Mouse (Mus musculus) testis, adult 2 months (tissue): Measurements from ENCODE around the gene Noct. TPM values are rescaled to one million over a fixed set of nuclear protein-coding genes. Genes with fewer than 3 reads are reported as not detected.
A peak's percentile ranks its signal among the peaks of the same experiment; 100 is the strongest.

Experiments
- H3K27ac ChIP-seq: fragments of 200-500 bp; 2 replicates; pipeline ENCODE4 v1.5.1; 2012; ENCODE audit warnings: low read depth, low read length; ENCODE audit not compliant: control insufficient read depth, insufficient read depth
- H3K27me3 ChIP-seq: fragments of 200-500 bp; 2 replicates; pipeline ENCODE4 v1.6.1; 2012; ENCODE audit warnings: mild to moderate bottlenecking, low read length, moderate library complexity; ENCODE audit not compliant: control insufficient read depth, insufficient read depth
- H3K36me3 ChIP-seq: fragments of 200-500 bp; 2 replicates; pipeline ENCODE4 v1.6.1; 2012; ENCODE audit warnings: mild to moderate bottlenecking, low read length; ENCODE audit not compliant: control insufficient read depth, insufficient read depth
- H3K4me1 ChIP-seq: fragments of 200-500 bp; 2 replicates; pipeline ENCODE4 v1.6.1; 2012; ENCODE audit warnings: low read length; ENCODE audit not compliant: control insufficient read depth, insufficient read depth
- H3K4me3 ChIP-seq: fragments of 200-500 bp; 2 replicates; pipeline ENCODE4 v1.5.1; 2012; ENCODE audit warnings: low read depth, mild to moderate bottlenecking, low read length, moderate library complexity, mixed read lengths; ENCODE audit not compliant: control insufficient read depth
- CTCF ChIP-seq: fragments of 200-500 bp; IDR thresholded peaks from 2 replicates; pipeline ENCODE4 v1.5.1; 2012; ENCODE audit warnings: low read depth, mild to moderate bottlenecking, inconsistent platforms, low read length, moderate library complexity; ENCODE audit not compliant: control insufficient read depth, insufficient read depth, insufficient replicate concordance
- POLR2A ChIP-seq: fragments of 200-500 bp; IDR thresholded peaks from 2 replicates; pipeline ENCODE4 v1.6.1; 2012; ENCODE audit warnings: low read depth, mild to moderate bottlenecking, inconsistent platforms, low read length, moderate library complexity; ENCODE audit not compliant: control insufficient read depth
- polyA plus RNA-seq: library from polyadenylated mRNA; depleted of rRNA; stranded (reverse); fragments of >200 nt; gene quantifications from 2 replicates; pipeline ENCODE4 v1.2.3, GENCODE M21; 2012; rRNA removed

The Noct gene
- polyA plus RNA-seq, 1 experiment: 7.4 TPM

DNA sequence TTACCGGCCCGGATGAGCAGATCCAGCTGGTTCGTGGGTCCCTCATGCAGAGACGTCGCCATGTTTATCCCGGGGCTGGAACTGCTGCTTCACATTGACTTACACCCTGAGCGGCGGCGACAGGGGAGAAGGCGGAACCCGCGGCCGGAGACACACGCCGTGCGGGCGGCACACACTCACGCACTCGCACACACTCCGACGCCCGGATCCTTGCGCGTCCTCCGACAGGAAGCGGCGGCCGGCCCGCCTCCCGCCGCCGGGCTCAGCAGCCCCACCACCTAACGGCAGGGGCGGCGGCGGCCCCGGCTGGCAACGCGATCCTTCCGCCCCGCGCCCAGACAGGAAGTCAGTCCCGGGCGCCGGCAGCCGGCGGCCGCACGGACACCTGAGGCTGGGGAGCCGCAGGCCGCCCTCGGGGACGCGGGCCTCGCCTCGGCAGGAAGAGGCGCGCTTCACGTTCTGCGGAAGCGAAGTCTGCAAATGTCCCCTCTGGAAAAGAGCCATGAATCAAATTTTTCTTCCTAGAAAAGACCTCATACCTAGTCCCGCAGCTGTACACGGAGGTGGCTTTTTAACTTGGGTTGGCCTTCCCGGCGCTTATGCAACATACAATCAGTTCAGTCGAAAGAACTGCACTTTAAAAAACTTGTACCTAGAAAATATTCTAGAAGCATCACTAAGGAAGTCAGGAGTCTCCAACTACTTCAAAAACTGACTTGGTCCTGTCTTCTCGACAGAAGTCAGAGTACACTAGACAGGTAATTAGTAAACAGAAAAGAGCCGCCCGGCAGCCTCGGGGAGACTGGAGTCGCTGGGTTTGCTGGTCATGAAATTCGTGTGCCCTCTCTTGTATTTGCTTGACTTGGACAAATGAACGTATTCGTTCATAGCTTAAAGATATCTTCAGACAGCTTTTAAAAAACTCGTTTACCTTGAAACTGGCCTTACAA lies 53.2 kb downstream of the Noct start:
- no peaks in the 10 kb centered on the region for H3K27me3 ChIP-seq
- peaks cover 2% of the 10 kb centered on the region for H3K4me1 ChIP-seq
- no peaks in the 10 kb centered on the region for H3K36me3 ChIP-seq
- H3K27ac ChIP-seq: peak overlapping the region; percentile 88
- peak overlapping the region; percentile 99 for H3K4me3 ChIP-seq
- no peak for TF ChIP-seq CTCF
- peak; percentile 67 for TF ChIP-seq POLR2A

DNA sequence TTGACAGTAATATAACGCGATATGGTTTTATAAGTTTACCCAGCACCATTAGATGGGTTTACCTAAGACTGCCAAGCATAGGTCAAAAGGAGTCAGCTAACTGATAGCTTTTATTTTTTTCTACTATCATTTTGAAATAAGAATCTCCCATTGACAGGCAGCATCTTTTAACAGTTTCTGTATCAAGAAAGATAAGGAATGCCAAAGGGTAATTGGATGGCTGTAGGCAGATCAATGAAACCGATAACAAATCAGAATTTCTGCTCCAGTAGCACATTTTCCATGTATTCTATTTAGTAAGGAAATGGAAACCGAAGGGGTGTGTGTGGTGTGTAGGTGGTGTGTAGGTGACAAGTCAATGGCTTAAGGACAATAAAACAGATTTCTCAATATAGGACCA lies 54.2 kb downstream of the Noct start:
- H3K36me3 ChIP-seq: no peaks in the 10 kb centered on the region
- H3K27me3 ChIP-seq: no peaks in the 10 kb centered on the region
- no peak for TF ChIP-seq POLR2A
- TF ChIP-seq CTCF: no peak
- H3K27ac ChIP-seq: no peak overlapping the region
- H3K4me1 ChIP-seq: peaks cover 2% of the 10 kb centered on the region
- H3K4me3 ChIP-seq: no peak overlapping the region; the same call in 1 of the 2 replicates

DNA sequence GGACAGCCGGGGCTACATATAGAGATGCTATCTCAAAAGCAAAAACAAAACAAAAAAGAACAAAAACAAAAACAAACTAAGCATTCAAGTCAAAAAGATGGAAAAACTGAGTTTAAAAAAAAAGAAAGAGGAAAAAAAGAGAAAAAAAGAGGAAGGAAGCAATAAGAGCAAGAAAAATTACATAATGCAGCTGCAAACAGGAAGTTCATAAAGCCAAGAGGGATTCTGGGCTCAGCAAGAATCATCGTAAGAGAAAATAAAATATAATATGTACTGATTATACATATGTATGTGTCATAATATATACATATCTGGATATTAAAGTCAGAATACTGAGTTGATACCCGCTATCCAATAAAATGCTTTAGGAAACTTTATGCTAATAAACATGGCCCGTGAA lies 57.5 kb downstream of the Noct start:
- H3K4me3 ChIP-seq: no peak overlapping the region
- H3K27me3 ChIP-seq: no peaks in the 10 kb centered on the region
- H3K36me3 ChIP-seq: no peaks in the 10 kb centered on the region
- no peak overlapping the region for H3K27ac ChIP-seq
- H3K4me1 ChIP-seq: peaks cover 6% of the 10 kb centered on the region
- TF ChIP-seq CTCF (no peak), POLR2A (no peak)

- Histone ChIP-seq H3K4me3 (peak overlapping the region; percentile 39), H3K27ac (peak overlapping the region; percentile 66)
Observed at GRCm38 (mm10) chr3:51284375-51284774, 60.1 kb downstream of the Noct start.

DNA sequence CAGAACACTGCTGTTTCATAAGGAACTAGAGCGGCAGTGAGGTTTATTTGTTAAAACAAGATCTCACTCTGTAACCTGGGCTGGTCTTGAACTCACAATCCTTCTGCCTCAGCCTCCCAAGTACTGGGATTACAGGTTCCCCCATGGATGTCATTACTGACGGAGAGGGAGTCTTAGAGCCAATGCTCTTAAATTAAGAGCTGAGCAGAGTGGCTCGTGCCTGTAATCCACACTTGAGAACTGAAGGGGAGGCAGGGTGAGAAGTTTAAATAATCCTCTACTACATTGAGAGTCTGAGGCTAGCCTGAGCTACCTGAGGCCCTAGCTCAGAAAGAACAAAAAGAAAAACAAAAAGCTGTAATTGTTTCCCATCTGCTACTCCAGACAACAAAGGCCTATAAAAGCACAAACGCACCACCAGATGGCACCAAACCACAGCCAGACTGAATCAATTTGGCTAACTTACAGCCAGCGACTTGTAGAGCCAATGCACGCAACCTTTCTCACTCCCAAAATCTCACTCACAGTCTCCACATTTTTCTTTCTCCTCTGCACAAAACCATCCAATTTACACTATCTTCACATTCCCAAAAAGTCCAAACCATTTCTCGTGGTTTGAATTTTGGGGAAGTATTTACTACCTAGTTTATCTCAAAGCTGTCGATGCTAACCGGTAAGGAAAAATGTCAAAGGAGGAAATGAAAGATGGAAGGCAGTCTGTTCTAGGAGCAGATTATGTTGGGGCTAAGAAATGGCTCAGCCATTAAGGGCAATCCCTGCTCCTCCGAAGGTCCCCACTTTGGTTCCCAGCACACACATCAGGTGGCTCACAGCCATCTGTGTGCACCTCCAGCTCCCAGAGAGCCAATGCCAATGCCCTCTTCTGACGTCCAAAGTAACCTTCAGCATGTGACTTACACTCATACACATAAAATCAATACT lies 64.9 kb downstream of the Noct start:
- Histone ChIP-seq H3K4me3 (no peak overlapping the region), H3K4me1 (peaks cover 3% of the 10 kb centered on the region), H3K27ac (no peak overlapping the region), H3K36me3 (no peaks in the 10 kb centered on the region), H3K27me3 (no peaks in the 10 kb centered on the region)
- TF ChIP-seq POLR2A (no peak), CTCF (no peak)

More at GRCm38 (mm10) chr3:51284375-51284774, 60.1 kb downstream of the Noct start:
- no peak for TF ChIP-seq POLR2A
- TF ChIP-seq CTCF: no peak
- H3K36me3 ChIP-seq: no peaks in the 10 kb centered on the region
- no peaks in the 10 kb centered on the region for H3K27me3 ChIP-seq
- peaks cover 3% of the 10 kb centered on the region for H3K4me1 ChIP-seq

DNA sequence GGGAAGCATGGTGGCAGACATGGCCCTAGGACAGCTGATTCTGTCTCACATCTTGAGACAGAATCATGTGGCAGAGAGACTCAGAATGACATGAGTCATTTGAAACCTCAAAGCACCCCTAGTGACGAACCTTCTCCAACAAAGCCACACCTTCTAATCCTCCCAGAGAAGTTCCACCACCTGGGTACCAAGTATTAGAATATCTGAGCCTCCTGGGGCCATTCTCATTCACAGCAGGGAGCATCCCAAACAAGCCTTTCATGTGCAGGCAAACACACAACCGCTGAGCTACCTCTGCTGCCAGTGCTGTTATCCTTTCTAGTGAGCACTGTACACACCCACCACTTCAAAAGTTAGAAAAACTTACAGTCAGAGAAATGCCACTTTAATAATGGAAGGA lies 70.0 kb downstream of the Noct start:
- H3K36me3 ChIP-seq: no peaks in the 10 kb centered on the region; the same call in 1 of the 2 replicates
- no peaks in the 10 kb centered on the region for H3K27me3 ChIP-seq
- no peaks in the 10 kb centered on the region for H3K4me1 ChIP-seq
- H3K4me3 ChIP-seq: no peak overlapping the region
- H3K27ac ChIP-seq: no peak overlapping the region
- no peak for TF ChIP-seq CTCF
- TF ChIP-seq POLR2A: no peak

DNA sequence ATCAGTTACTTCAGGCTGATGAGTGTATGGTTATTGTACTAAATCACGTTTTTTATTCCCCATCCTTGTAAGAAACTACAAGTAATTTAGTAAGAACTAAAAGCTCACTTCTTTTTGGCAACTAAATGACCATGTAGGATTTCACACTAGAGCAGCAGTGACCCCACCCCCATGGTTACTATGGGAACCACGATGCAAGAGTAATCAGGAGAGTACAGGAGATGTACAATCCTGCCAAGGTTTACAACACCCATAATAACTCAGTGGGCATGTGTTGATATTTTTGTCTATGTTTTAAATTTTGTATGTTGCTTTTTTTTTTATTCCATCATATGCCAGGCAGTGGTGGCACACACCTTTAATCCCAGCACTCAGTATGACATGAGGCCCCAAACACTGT lies 71.0 kb downstream of the Noct start:
- H3K4me3 ChIP-seq: no peak overlapping the region
- no peaks in the 10 kb centered on the region for H3K4me1 ChIP-seq
- TF ChIP-seq POLR2A (no peak), CTCF (no peak)
- no peaks in the 10 kb centered on the region; the same call in 1 of the 2 replicates for H3K36me3 ChIP-seq
- H3K27ac ChIP-seq: no peak overlapping the region
- no peaks in the 10 kb centered on the region for H3K27me3 ChIP-seq

GRCm38 (mm10) chr3:51296790-51297189 lies 72.5 kb downstream of the Noct start:
- no peak overlapping the region for H3K27ac ChIP-seq
- no peak overlapping the region for H3K4me3 ChIP-seq
- H3K4me1 ChIP-seq: no peaks in the 10 kb centered on the region
- no peaks in the 10 kb centered on the region for H3K27me3 ChIP-seq
- TF ChIP-seq CTCF: no peak
- H3K36me3 ChIP-seq: no peaks in the 10 kb centered on the region; the same call in 1 of the 2 replicates

Other genes with a start within 250 kb of the Noct start
- gene Elf2, start 116.2 kb downstream of the Noct start, polyA plus RNA-seq: 83.2 and 87.8 TPM in 2 replicates
- 17.9 and 19.9 TPM in 2 replicates for gene Mgarp, start 172.3 kb downstream of the Noct start, polyA plus RNA-seq
- gene Ndufc1, start 184.5 kb downstream of the Noct start, polyA plus RNA-seq: 361 and 448 TPM in 2 replicates
- gene Naa15, start 190.7 kb downstream of the Noct start, polyA plus RNA-seq: 9.9 and 15.0 TPM in 2 replicates